Mouse (Mus musculus) midbrain, embryonic 10.5 days (tissue): ENCODE measurements around the gene Gm30083. TPM values are rescaled to one million over a fixed set of nuclear protein-coding genes. Genes with fewer than 3 reads are reported as not detected.

ENCODE experiments used
- DNase-seq: peaks from one replicate; pipeline ENCODE4 v3.0.0-alpha.2; 2017; ENCODE audit warnings: low spot score
- H3K27ac ChIP-seq: fragments of 300-500 bp; sonication (generic); replicated peaks from 2 replicates; pipeline ENCODE4 v1.5.1; 2016; ENCODE audit warnings: mild to moderate bottlenecking
- H3K27me3 ChIP-seq: fragments of 300-500 bp; sonication (generic); 2 replicates; pipeline ENCODE4 v1.6.1; 2016; ENCODE audit warnings: low read depth, mild to moderate bottlenecking; ENCODE audit not compliant: poor library complexity, severe bottlenecking
- H3K36me3 ChIP-seq: fragments of 300-500 bp; sonication (generic); 2 replicates; pipeline ENCODE4 v1.6.1; 2016; ENCODE audit warnings: mild to moderate bottlenecking, moderate library complexity
- H3K4me1 ChIP-seq: fragments of 300-500 bp; sonication (generic); 2 replicates; pipeline ENCODE4 v1.6.1; 2016
- H3K4me3 ChIP-seq: fragments of 300-500 bp; sonication (generic); 2 replicates; pipeline ENCODE4 v1.5.1; 2016; ENCODE audit warnings: mild to moderate bottlenecking, moderate library complexity
- H3K9me3 ChIP-seq: fragments of 300-500 bp; sonication (generic); replicated peaks from 2 replicates; pipeline ENCODE4 v1.6.1; 2016; ENCODE audit warnings: mild to moderate bottlenecking
- whole genome bisulfite sequencing: fragments of 180-500 bp; shearing (Covaris S2); methylation state at CpG from one replicate; pipeline ENCODE4 v1.1.7; 2016; 5-methylcytosine and 5-hydroxymethylcytosine counted together
- polyA plus RNA-seq: library from polyadenylated mRNA; unstranded; fragments of >200 nt; fragmentation: Nextera tagmentation; extraction: Ambion mirVana; gene quantifications from 2 replicates; pipeline ENCODE4 v1.2.1, GENCODE M21; 2016

The Gm30083 gene
- polyA plus RNA-seq, 1 experiment from 2014 or later = not detected

- H3K27ac ChIP-seq = peak within 1 kb of the TSS; percentile 49
- 77% methylated on average over 5 of the region's 5 CpGs for WGBS
- no peaks in the 10 kb centered on the region for H3K36me3 ChIP-seq
- H3K4me1 ChIP-seq = peaks cover 8% of the 10 kb centered on the region
- peaks cover 5% of the 10 kb centered on the region; the same call in 1 of the 2 replicates for H3K27me3 ChIP-seq
- no peak within 1 kb of the TSS for H3K4me3 ChIP-seq
- no peak for DNase-seq
- no peaks in the 10 kb centered on the region for H3K9me3 ChIP-seq
These were observed 61.2 kb downstream of the Gm30083 start, which contains the start of gene Rbp3 for GRCm38 (mm10) chr14:33953761-33954160. Rbp3 (plus strand) TSS chr14:33954003.

- Histone ChIP-seq H3K36me3 (no peaks in the 10 kb centered on the region), H3K27ac (no peak overlapping the region), H3K27me3 (peaks cover 2% of the 10 kb centered on the region; the same call in 1 of the 2 replicates), H3K4me3 (no peak overlapping the region), H3K9me3 (no peaks in the 10 kb centered on the region), H3K4me1 (peaks cover 8% of the 10 kb centered on the region)
- 60% methylated on average over 6 of the region's 6 CpGs for WGBS
- no peak for DNase-seq
These were observed 62.6 kb downstream of the Gm30083 start for GRCm38 (mm10) chr14:33952233-33952981.

DNA sequence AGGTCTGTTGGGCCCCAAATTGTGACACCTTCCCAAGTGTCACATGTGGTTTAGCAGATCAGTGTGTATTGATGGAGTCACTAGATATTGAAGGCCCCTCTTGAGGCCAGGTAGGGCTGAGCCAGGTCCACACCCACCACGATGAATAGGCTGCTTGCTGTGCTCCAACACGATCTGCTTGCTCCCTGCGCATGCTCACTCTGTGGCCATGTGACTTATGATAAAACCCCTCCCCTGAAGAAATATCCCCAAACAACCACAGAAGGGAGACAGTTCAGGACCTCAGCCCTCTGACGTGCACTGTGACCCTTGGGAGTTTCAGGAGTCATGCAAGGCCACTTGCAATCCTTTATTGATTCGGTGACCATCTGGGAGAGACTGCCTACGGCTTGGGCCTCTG is 68.9 kb downstream of the Gm30083 start:
- no peaks in the 10 kb centered on the region for H3K36me3 ChIP-seq
- H3K9me3 ChIP-seq = no peaks in the 10 kb centered on the region
- H3K27me3 ChIP-seq = no peaks in the 10 kb centered on the region
- 87% methylated on average over 6 of the region's 6 CpGs for WGBS
- no peak overlapping the region for H3K27ac ChIP-seq
- no peak for DNase-seq
- H3K4me3 ChIP-seq = no peak overlapping the region
- no peaks in the 10 kb centered on the region for H3K4me1 ChIP-seq

DNA sequence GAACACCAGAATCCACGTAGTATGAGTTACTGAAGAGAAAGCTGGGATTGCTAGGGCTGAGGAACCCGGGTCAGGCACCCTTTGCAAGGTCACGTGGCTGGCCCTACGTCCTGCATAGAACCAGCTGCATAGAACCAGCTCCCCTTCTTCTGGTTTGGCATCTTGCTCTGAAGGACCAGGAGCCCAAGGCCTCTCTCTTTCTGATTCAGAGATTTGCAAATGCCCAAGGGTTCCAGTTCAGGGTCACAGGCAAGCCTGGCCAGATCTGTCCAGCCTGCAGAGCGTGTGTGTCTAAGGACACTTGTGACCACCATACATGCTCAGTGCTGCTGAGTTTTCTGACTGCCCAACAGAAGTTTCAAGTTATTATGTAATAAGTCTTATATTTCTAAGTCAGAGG is 72.8 kb downstream of the Gm30083 start:
- DNase-seq = no peak
- H3K36me3 ChIP-seq = no peaks in the 10 kb centered on the region
- no peaks in the 10 kb centered on the region for H3K9me3 ChIP-seq
- no peak overlapping the region for H3K27ac ChIP-seq
- no peak overlapping the region for H3K4me3 ChIP-seq
- 0 out of 2 replicates have a peak, but pooled peaks cover 6% of the 10 kb centered on the region for H3K4me1 ChIP-seq
- no peaks in the 10 kb centered on the region for H3K27me3 ChIP-seq
- 77% methylated on average over 5 of the region's 5 CpGs for WGBS

GRCm38 (mm10) chr14:33940739-33941138 is 74.2 kb downstream of the Gm30083 start, which contains the start of gene Gdf2:
Gdf2 (plus strand) TSS chr14:33941039.
- WGBS = 77% methylated on average over 8 of the region's 8 CpGs
- no peaks in the 10 kb centered on the region for H3K36me3 ChIP-seq
- H3K27ac ChIP-seq = no peak within 1 kb of the TSS

DNA sequence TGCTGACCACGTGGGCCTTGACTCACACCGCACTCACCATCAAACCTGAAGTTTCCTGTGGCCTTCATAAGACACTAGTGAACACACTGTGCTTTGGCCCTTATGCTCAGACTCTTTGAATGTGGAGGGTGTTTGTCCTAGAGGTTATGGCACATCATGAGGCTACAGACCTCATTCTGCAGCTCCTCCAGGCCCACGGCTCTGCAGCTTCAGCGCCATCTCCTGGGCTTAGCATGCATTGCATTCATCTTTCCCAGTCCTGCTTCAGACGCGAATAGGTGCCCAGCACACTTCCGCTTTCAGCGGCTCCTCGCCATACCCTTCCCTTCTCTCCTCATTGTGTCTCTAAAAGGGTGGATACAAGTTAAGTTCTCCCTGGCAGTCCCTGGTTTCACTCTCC is 75.9 kb downstream of the Gm30083 start:
- WGBS = 25% methylated on average over 9 of the region's 9 CpGs
- Histone ChIP-seq H3K4me3 (peak overlapping the region; percentile 33), H3K27ac (no peak overlapping the region; the same call in 1 of the 2 replicates), H3K4me1 (0 out of 2 replicates have a peak, but pooled peaks cover 6% of the 10 kb centered on the region), H3K36me3 (no peaks in the 10 kb centered on the region), H3K9me3 (no peaks in the 10 kb centered on the region), H3K27me3 (no peaks in the 10 kb centered on the region)
- peak; percentile 82 for DNase-seq

More at GRCm38 (mm10) chr14:33940739-33941138, 74.2 kb downstream of the Gm30083 start, which contains the start of gene Gdf2:
- no peak for DNase-seq
- 0 out of 2 replicates have a peak, but pooled peaks cover 6% of the 10 kb centered on the region for H3K4me1 ChIP-seq
- no peaks in the 10 kb centered on the region for H3K27me3 ChIP-seq
- no peak within 1 kb of the TSS for H3K4me3 ChIP-seq
- H3K9me3 ChIP-seq = no peaks in the 10 kb centered on the region

Other genes with a start within 250 kb of the Gm30083 start
- gene Gdf10, start 91.6 kb downstream of the Gm30083 start, polyA plus RNA-seq = 1.5 and 1.8 TPM in 2 replicates
- not detected in 2 replicates for gene Gdf2, start 74.1 kb downstream of the Gm30083 start, polyA plus RNA-seq
- gene Rbp3, start 61.2 kb downstream of the Gm30083 start, polyA plus RNA-seq = 0.07 TPM in 2 replicates
- 0.06 and 0.09 TPM in 2 replicates for gene Zfp488, start 36.4 kb downstream of the Gm30083 start, polyA plus RNA-seq
- gene Gm5460, start 1.6 kb upstream of the Gm30083 start, polyA plus RNA-seq = not detected in 2 replicates
- gene Antxrl, start 37.5 kb upstream of the Gm30083 start, polyA plus RNA-seq = not detected in 2 replicates
- 0.47 and 0.91 TPM in 2 replicates for gene Anxa8, start 70.8 kb upstream of the Gm30083 start, polyA plus RNA-seq
- not detected in 2 replicates for gene A630023A22Rik, start 87.6 kb upstream of the Gm30083 start, polyA plus RNA-seq
- 0.04 TPM in 1 of 2 replicates, not detected in the other for gene Npy4r, start 137.3 kb upstream of the Gm30083 start, polyA plus RNA-seq
- gene Gprin2, start 186.5 kb upstream of the Gm30083 start, polyA plus RNA-seq = 0.35 and 1.9 TPM in 2 replicates
- 0.11 and 0.37 TPM in 2 replicates for gene Syt15, start 204.4 kb upstream of the Gm30083 start, polyA plus RNA-seq